In the genomic region with DNA sequence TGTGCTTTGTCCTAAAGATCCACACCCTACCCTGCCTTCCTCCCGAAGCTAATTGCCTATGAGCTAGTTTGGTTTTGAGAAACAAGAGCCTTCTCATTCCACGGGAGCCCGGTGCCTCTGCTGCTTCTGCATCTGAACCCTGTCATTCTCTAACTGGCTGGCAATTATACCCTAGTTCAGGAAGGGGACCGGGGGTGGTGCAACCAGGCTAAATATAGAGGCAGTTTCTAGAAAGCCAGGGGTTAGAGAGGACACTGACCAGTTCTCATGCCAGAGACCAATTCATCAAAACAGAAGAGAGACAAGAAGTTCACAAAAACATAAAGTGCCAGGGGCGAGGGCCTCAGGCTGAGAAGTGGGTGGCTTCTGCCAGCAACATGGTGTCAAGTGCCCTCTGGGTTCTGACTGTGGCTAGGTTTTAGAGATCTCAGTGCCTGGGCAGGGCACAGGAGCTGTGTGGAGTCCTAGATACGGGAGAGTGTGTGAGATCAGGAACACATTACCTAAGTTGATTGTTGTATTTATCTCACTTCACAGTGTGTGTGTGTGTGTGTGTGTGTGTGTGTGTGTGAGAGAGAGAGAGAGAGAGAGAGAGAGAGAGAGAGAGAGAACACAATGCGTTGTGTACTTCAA, we compare ENCODE assay signal across 15 mouse cellular contexts. TPM values are rescaled to one million over a fixed set of nuclear protein-coding genes. Genes with fewer than 3 reads are reported as not detected.
DNase-seq lines count a peak whose midpoint lies in the region; ATAC-seq and TF ChIP-seq lines count a peak whose summit lies in the region.
"Had no signal": no experiment of that assay in that cellular context is flagged by ENCODE, and none has a peak within 500 bp of the region (broad histone marks: within the 10 kb centered on the region; RNA-seq: fewer than 3 reads in every experiment).

No protein-coding gene starts in this region.

- H3K4me2 ChIP-seq in kidney, embryonic 14.5 days (replicated peaks; ENCODE audit: low read depth, low read length), result no peak overlapping the region
- no peak overlapping the region for H3K4me2 ChIP-seq in heart, embryonic 13.5 days
- H3K4me2 ChIP-seq in liver, postnatal 0 days (ENCODE audit: low read depth, low read length), result no peak overlapping the region
- H3K4me2 ChIP-seq in stomach, postnatal 0 days (replicated peaks; ENCODE audit: low read depth), result no peak overlapping the region
- H3K4me2 ChIP-seq: limb, embryonic 13.5 days; midbrain, embryonic 13.5 days had no signal

- no peaks in the 10 kb centered on the region for H3K36me3 ChIP-seq in kidney, embryonic 14.5 days (ENCODE audit: control insufficient read depth, insufficient read depth, low read length)
- no peaks in the 10 kb centered on the region for H3K36me3 ChIP-seq in heart, embryonic 13.5 days
- no peaks in the 10 kb centered on the region for H3K36me3 ChIP-seq in liver, postnatal 0 days (replicated peaks; ENCODE audit: insufficient read depth, low read length)
- H3K36me3 ChIP-seq in stomach, postnatal 0 days (ENCODE audit: control insufficient read depth, insufficient read depth, low read length), result no peaks in the 10 kb centered on the region
- H3K36me3 ChIP-seq: limb, embryonic 13.5 days; midbrain, embryonic 13.5 days had no signal

- ATAC-seq in kidney, embryonic 14.5 days (ENCODE audit: low FRiP score, low TSS enrichment), result no peak
- peak; percentile 13 for ATAC-seq in Patski
- ATAC-seq in heart, embryonic 13.5 days (ENCODE audit: extremely low read depth, insufficient number of reproducible peaks, low FRiP score, low TSS enrichment), result no peak
- peak; percentile 44; the same call in 1 of the 2 replicates for ATAC-seq in liver, postnatal 0 days
- ATAC-seq in stomach, postnatal 0 days (ENCODE audit: low FRiP score, low TSS enrichment), result no peak
- ATAC-seq: CD4-positive, CD25-positive, alpha-beta regulatory T cell, adult 4 months; midbrain, embryonic 13.5 days had no signal

- intact Hi-C loops in left cerebral cortex, postnatal 14 days (cut with DNase I), result no loop called here

- DNase-seq in kidney, adult 11 months, result peak; percentile 29
- no peak for DNase-seq in Patski (ENCODE audit: low read depth, low spot score)
- DNase-seq in liver, postnatal 0 days, result no peak
- DNase-seq in stomach, postnatal 0 days (ENCODE audit: low spot score), result no peak
- no peak for DNase-seq in left cerebral cortex, postnatal 14 days (ENCODE audit: low spot score in 2 of 2)
- DNase-seq: cerebellum, adult 9-10 months; layer of hippocampus, postnatal 36 days; lung, postnatal 14 days; right cerebral cortex, postnatal 25 days; thymus, adult 18-20 months had no signal

- H3K4me1 ChIP-seq in kidney, embryonic 14.5 days (ENCODE audit: control insufficient read depth, insufficient read depth, low read length), result 0 out of 2 replicates have a peak, but pooled peaks cover under 1% of the 10 kb centered on the region
- peaks cover 12% of the 10 kb centered on the region for H3K4me1 ChIP-seq in heart, embryonic 13.5 days
- H3K4me1 ChIP-seq in liver, postnatal 0 days (ENCODE audit: insufficient read depth), result no peaks in the 10 kb centered on the region
- H3K4me1 ChIP-seq in stomach, postnatal 0 days (replicated peaks; ENCODE audit: control insufficient read depth, insufficient read depth), result no peaks in the 10 kb centered on the region
- H3K4me1 ChIP-seq: midbrain, embryonic 13.5 days had no signal

- H3K27ac ChIP-seq in kidney, embryonic 14.5 days (ENCODE audit: low read depth, low read length), result no peak overlapping the region
- peak overlapping the region; percentile 64 for H3K27ac ChIP-seq in heart, embryonic 13.5 days (replicated peaks)
- no peak overlapping the region for H3K27ac ChIP-seq in liver, postnatal 0 days (ENCODE audit: low read depth)
- H3K27ac ChIP-seq in stomach, postnatal 0 days (replicated peaks), result no peak overlapping the region
- H3K27ac ChIP-seq: limb, embryonic 13.5 days; midbrain, embryonic 13.5 days had no signal

- H3K9me3 ChIP-seq in kidney, embryonic 14.5 days (ENCODE audit: control insufficient read depth, low read length), result no peaks in the 10 kb centered on the region
- H3K9me3 ChIP-seq in heart, embryonic 13.5 days, result no peaks in the 10 kb centered on the region
- no peaks in the 10 kb centered on the region for H3K9me3 ChIP-seq in liver, postnatal 0 days (ENCODE audit: low read length)
- no peaks in the 10 kb centered on the region for H3K9me3 ChIP-seq in stomach, postnatal 0 days (ENCODE audit: control insufficient read depth, low read length)
- H3K9me3 ChIP-seq: limb, embryonic 13.5 days; midbrain, embryonic 13.5 days had no signal

- no peaks in the 10 kb centered on the region for H3K27me3 ChIP-seq in kidney, embryonic 14.5 days (ENCODE audit: control insufficient read depth, insufficient read depth, low read length)
- H3K27me3 ChIP-seq in Patski, result no peaks in the 10 kb centered on the region
- H3K27me3 ChIP-seq in heart, embryonic 13.5 days (replicated peaks), result peaks cover 8% of the 10 kb centered on the region
- no peaks in the 10 kb centered on the region for H3K27me3 ChIP-seq in liver, postnatal 0 days (ENCODE audit: insufficient read depth, low read length)
- no peaks in the 10 kb centered on the region for H3K27me3 ChIP-seq in stomach, postnatal 0 days (ENCODE audit: control insufficient read depth, insufficient read depth, low read length)
- H3K27me3 ChIP-seq: limb, embryonic 13.5 days; midbrain, embryonic 13.5 days had no signal

- in situ Hi-C loops in Patski (cut with MboI; ENCODE audit: low pct_unique_long_range_greater_than_20kb), result no loop called here

- no peak overlapping the region for H3K4me3 ChIP-seq in kidney, embryonic 14.5 days (ENCODE audit: low read length)
- no peak overlapping the region for H3K4me3 ChIP-seq in heart, embryonic 13.5 days
- H3K4me3 ChIP-seq in liver, postnatal 0 days (ENCODE audit: low read depth, low read length), result no peak overlapping the region
- H3K4me3 ChIP-seq in stomach, postnatal 0 days (ENCODE audit: low read depth, low read length), result no peak overlapping the region
- H3K4me3 ChIP-seq: limb, embryonic 13.5 days; midbrain, embryonic 13.5 days had no signal

- no peak for TF ChIP-seq CTCF in Patski (IDR thresholded peaks at IDR 0.05)
- TF ChIP-seq CTCF in liver, postnatal 0 days (IDR thresholded peaks at IDR 0.05; ENCODE audit: low read depth), result no peak
- no peak for TF ChIP-seq CTCF in stomach, postnatal 0 days (IDR thresholded peaks at IDR 0.05; ENCODE audit: low read depth)

- CTCF ChIA-PET in Patski (lab: Charles Lee), result interaction anchor here (1.0 to 1.4 kb wide), 3 partner anchors 7 to 85 kb away, joined by 3 to 4 read pairs (median 4); partner anchors contain the start of gene Tmem106c

- H3K9ac ChIP-seq in kidney, embryonic 14.5 days (ENCODE audit: low read depth, low read length), result no peak overlapping the region
- no peak overlapping the region for H3K9ac ChIP-seq in heart, embryonic 13.5 days
- no peak overlapping the region for H3K9ac ChIP-seq in liver, postnatal 0 days (replicated peaks)
- no peak overlapping the region for H3K9ac ChIP-seq in stomach, postnatal 0 days (ENCODE audit: low read length)
- H3K9ac ChIP-seq: limb, embryonic 13.5 days; midbrain, embryonic 13.5 days had no signal

- no peak for TF ChIP-seq EP300 in liver, postnatal 0 days (IDR thresholded peaks at IDR 0.05; ENCODE audit: low read depth)
- TF ChIP-seq EP300 in stomach, postnatal 0 days (optimal IDR thresholded peaks at IDR 0.05), result no peak

- 55% methylated on average over 7 of the region's 7 CpGs for WGBS in kidney, embryonic 14.5 days
- WGBS in heart, embryonic 13.5 days, result 35% methylated on average over 7 of the region's 7 CpGs
- 47% methylated on average over 7 of the region's 7 CpGs for WGBS in liver, postnatal 0 days (ENCODE audit: insufficient replicate concordance)
- WGBS in stomach, postnatal 0 days, result 50% methylated on average over 7 of the region's 7 CpGs

- POLR2A ChIA-PET in Patski (lab: Charles Lee), result no interaction called here

RNA-seq across cellular contexts. Expression of gene Vdr, which starts 31.6 kb away (rescaled TPM):
- polyA plus RNA-seq in kidney, embryonic 14.5 days (2014; fragmentation: Nextera tagmentation; extraction: Ambion mirVana), result 1.4 and 2.8 TPM in 2 replicates
- polyA plus RNA-seq in Patski (2021), result 47.9 TPM
- 1.1 TPM in 2 replicates for polyA plus RNA-seq in heart, embryonic 13.5 days (2015; fragmentation: Nextera tagmentation; extraction: Ambion mirVana)
- 0.07 and 0.25 TPM in 2 replicates for polyA plus RNA-seq in liver, postnatal 0 days (2015; fragmentation: Nextera tagmentation; extraction: Ambion mirVana)
- polyA plus RNA-seq in stomach, postnatal 0 days (2015; fragmentation: Nextera tagmentation; extraction: Ambion mirVana), result 1.4 and 1.5 TPM in 2 replicates
- under 1 TPM; 0.13 TPM for total RNA-seq in left cerebral cortex, postnatal 14 days (2021)
- polyA plus RNA-seq: midbrain, embryonic 13.5 days had no signal

RNA-seq across cellular contexts. Expression of gene Hdac7, which starts 34.5 kb away (rescaled TPM):
- polyA plus RNA-seq in kidney, embryonic 14.5 days (2014; fragmentation: Nextera tagmentation; extraction: Ambion mirVana), result 32.2 and 34.1 TPM in 2 replicates
- polyA plus RNA-seq in Patski (2021), result 210 TPM
- polyA plus RNA-seq in heart, embryonic 13.5 days (2015; fragmentation: Nextera tagmentation; extraction: Ambion mirVana), result 23.4 and 23.7 TPM in 2 replicates
- polyA plus RNA-seq in liver, postnatal 0 days (2015; fragmentation: Nextera tagmentation; extraction: Ambion mirVana), result 5.3 TPM in 2 replicates
- polyA plus RNA-seq in stomach, postnatal 0 days (2015; fragmentation: Nextera tagmentation; extraction: Ambion mirVana), result 8.0 and 9.4 TPM in 2 replicates
- 10 to 100 TPM; 23.7 to 25.9 TPM for total RNA-seq in left cerebral cortex, postnatal 14 days (2021)

Comparison
In these comparisons a context has a peak if more than half of its experiments do, and no peak if none do; other contexts are left out.
1. ATAC-seq: peak in Patski (single experiment) and liver, postnatal 0 days (single experiment); none in kidney, embryonic 14.5 days (single experiment), heart, embryonic 13.5 days (single experiment) and stomach, postnatal 0 days (single experiment).
2. RNA of gene Vdr, which starts 31.6 kb away (polyA plus RNA-seq): 47.9 TPM in Patski (single experiment); 1.4 to 2.8 TPM in kidney, embryonic 14.5 days, 1.4 to 1.5 TPM in stomach, postnatal 0 days, 1.1 TPM in heart, embryonic 13.5 days and 0.07 to 0.25 TPM in liver, postnatal 0 days; every median in the first group is over 10 times any median in the second.